Mouse (Mus musculus) cerebellum, adult 2 months (tissue): ENCODE data around the gene Rhoj. TPM values are rescaled to one million over a fixed set of nuclear protein-coding genes. Genes with fewer than 3 reads are reported as not detected.

Experiments
- DNase-seq, 2 experiments: peaks; one replicate each; pipeline ENCODE4 v3.0.0; 2021
- H3K27ac ChIP-seq: fragments of 200-500 bp; 2 replicates; pipeline ENCODE4 v1.5.1; 2012; ENCODE audit warnings: low read length, control low read depth, inconsistent platforms; ENCODE audit not compliant: insufficient read depth
- H3K27me3 ChIP-seq: fragments of 200-500 bp; 2 replicates; pipeline ENCODE4 v1.6.1; 2012; ENCODE audit warnings: inconsistent platforms, mild to moderate bottlenecking, low read length, moderate library complexity; ENCODE audit not compliant: control insufficient read depth, insufficient read depth
- H3K4me1 ChIP-seq: fragments of 200-500 bp; 2 replicates; pipeline ENCODE4 v1.6.1; 2011; ENCODE audit warnings: low read length; ENCODE audit not compliant: control insufficient read depth, insufficient read depth
- H3K4me3 ChIP-seq: fragments of 200-500 bp; replicated peaks from 2 replicates; pipeline ENCODE3; 2011; ENCODE audit warnings: mild to moderate bottlenecking, low read depth, low read length, control low read depth; ENCODE audit not compliant: insufficient read depth
- CTCF ChIP-seq: fragments of 200-500 bp; IDR thresholded peaks from 2 replicates; pipeline ENCODE4 v1.5.1; 2011; ENCODE audit warnings: low read depth, mild to moderate bottlenecking, control low read depth, low read length, moderate library complexity, borderline replicate concordance; ENCODE audit not compliant: insufficient read depth
- POLR2A ChIP-seq: fragments of 200-500 bp; IDR thresholded peaks from 2 replicates; pipeline ENCODE4 v1.6.1; 2011; ENCODE audit warnings: low read length, control low read depth, borderline replicate concordance; ENCODE audit not compliant: insufficient read depth
- WGBS: fragments of 180-500 bp; shearing (Covaris S2); methylation state at CpG from one replicate; pipeline ENCODE4 v1.1.7; 2018; 5-methylcytosine and 5-hydroxymethylcytosine counted together
- polyA plus RNA-seq: library from polyadenylated mRNA; depleted of rRNA; stranded (reverse); fragments of >200 nt; gene quantifications from 2 replicates; pipeline ENCODE4 v1.2.3, GENCODE M21; 2012

The Rhoj gene
- polyA plus RNA-seq, 1 experiment: 8.2 TPM

- Histone ChIP-seq H3K4me3 (no peak overlapping the region), H3K27me3 (no peaks in the 10 kb centered on the region), H3K4me1 (no peaks in the 10 kb centered on the region), H3K27ac (no peak overlapping the region)
- DNase-seq: no peak
- TF ChIP-seq CTCF (no peak), POLR2A (no peak)
- WGBS: 87% methylated on average over 7 of the region's 7 CpGs
Measured at GRCm38 (mm10) chr12:75351846-75352245, 43.7 kb downstream of the Rhoj start.

- WGBS: 19% methylated on average over 6 of the region's 6 CpGs
- TF ChIP-seq POLR2A (no peak), CTCF (no peak)
- DNase-seq: peak; percentile 32 to 42
- Histone ChIP-seq H3K4me3 (no peak overlapping the region), H3K27ac (no peak overlapping the region), H3K4me1 (no peaks in the 10 kb centered on the region), H3K27me3 (no peaks in the 10 kb centered on the region)
Measured at GRCm38 (mm10) chr12:75352410-75352809, 44.3 kb downstream of the Rhoj start.

- no peak for TF ChIP-seq CTCF
Measured at GRCm38 (mm10) chr12:75354354-75354753, 46.2 kb downstream of the Rhoj start.

GRCm38 (mm10) chr12:75357781-75358180 is 49.7 kb downstream of the Rhoj start:
- Histone ChIP-seq H3K4me3 (no peak overlapping the region), H3K4me1 (peaks cover 7% of the 10 kb centered on the region; the same call in 1 of the 2 replicates), H3K27me3 (no peaks in the 10 kb centered on the region), H3K27ac (no peak overlapping the region)
- DNase-seq: no peak
- 96% methylated on average over 4 of the region's 4 CpGs for WGBS
- TF ChIP-seq POLR2A (no peak), CTCF (no peak)

More at GRCm38 (mm10) chr12:75354354-75354753, 46.2 kb downstream of the Rhoj start:
- WGBS: 90% methylated on average over 7 of the region's 7 CpGs
- H3K27me3 ChIP-seq: no peaks in the 10 kb centered on the region
- DNase-seq: no peak
- no peak overlapping the region for H3K4me3 ChIP-seq
- no peak overlapping the region for H3K27ac ChIP-seq
- H3K4me1 ChIP-seq: peaks cover 5% of the 10 kb centered on the region; the same call in 1 of the 2 replicates

GRCm38 (mm10) chr12:75358714-75359113 is 50.6 kb downstream of the Rhoj start:
- Histone ChIP-seq H3K27me3 (no peaks in the 10 kb centered on the region), H3K27ac (no peak overlapping the region), H3K4me1 (peaks cover 7% of the 10 kb centered on the region; the same call in 1 of the 2 replicates), H3K4me3 (no peak overlapping the region)
- TF ChIP-seq POLR2A: no peak
- TF ChIP-seq CTCF: no peak
- peak; percentile 64 to 76 for DNase-seq
- 10% methylated on average over 4 of the region's 4 CpGs for WGBS

GRCm38 (mm10) chr12:75359500-75359899 is 51.4 kb downstream of the Rhoj start:
- WGBS: 83% methylated on average over 2 of the region's 2 CpGs
- DNase-seq: no peak
- Histone ChIP-seq H3K27me3 (no peaks in the 10 kb centered on the region), H3K4me1 (peaks cover 7% of the 10 kb centered on the region; the same call in 1 of the 2 replicates), H3K27ac (no peak overlapping the region), H3K4me3 (no peak overlapping the region)
- TF ChIP-seq POLR2A (no peak), CTCF (no peak)

- no peak for DNase-seq
- H3K27ac ChIP-seq: no peak overlapping the region
Measured at GRCm38 (mm10) chr12:75359921-75360482, 51.9 kb downstream of the Rhoj start.

GRCm38 (mm10) chr12:75362456-75362855 is 54.3 kb downstream of the Rhoj start:
- no peak for DNase-seq
- H3K27me3 ChIP-seq: no peaks in the 10 kb centered on the region; the same call in 1 of the 2 replicates
- WGBS: 90% methylated on average over 16 of the region's 16 CpGs
- H3K4me3 ChIP-seq: no peak overlapping the region
- no peak for TF ChIP-seq CTCF
- TF ChIP-seq POLR2A: no peak
- no peak overlapping the region for H3K27ac ChIP-seq
- H3K4me1 ChIP-seq: peaks cover 7% of the 10 kb centered on the region; the same call in 1 of the 2 replicates

More at GRCm38 (mm10) chr12:75359921-75360482, 51.9 kb downstream of the Rhoj start:
- WGBS: 32% methylated on average over 5 of the region's 5 CpGs
- TF ChIP-seq CTCF (no peak), POLR2A (no peak)
- no peaks in the 10 kb centered on the region; the same call in 1 of the 2 replicates for H3K27me3 ChIP-seq
- no peak overlapping the region for H3K4me3 ChIP-seq
- H3K4me1 ChIP-seq: peaks cover 7% of the 10 kb centered on the region; the same call in 1 of the 2 replicates
